Mouse (Mus musculus): ENCODE results near the gene Slc12a6.

- TF ChIP-seq CTCF (IDR thresholded peaks at IDR 0.05; ENCODE audit: low read depth, low read length) (no peak), POLR2A (IDR thresholded peaks at IDR 0.05; ENCODE audit: insufficient read depth, low read length) (no peak), EP300 (IDR thresholded peaks at IDR 0.05; ENCODE audit: insufficient read depth, low read depth, low read length) (no peak)
Observed at GRCm38 (mm10) chr2:112247323-112247722, 18.3 kb upstream of the Slc12a6 start.

All from ES-Bruce4 (cell line).